Mouse (Mus musculus): Measurements from ENCODE around the gene Scgb2b18. TPM values are rescaled to one million over a fixed set of nuclear protein-coding genes. Genes with fewer than 3 reads are reported as not detected.

Gene Scgb2b18
- polyA plus RNA-seq (2012; ENCODE audit: low replicate concordance) = not detected in 2 replicates

GRCm38 (mm10) chr7:33173764-33174163 lies at the start of gene Scgb2b18:
TSS of gene Scgb2b18 (minus strand) at chr7:33173864.

GRCm38 (mm10) chr7:33185268-33185667 lies 11.6 kb upstream of the Scgb2b18 start, which contains the start of gene Scgb1b18:
TSS of gene Scgb1b18 (plus strand) at chr7:33185568.

Other genes with a start within 250 kb of the Scgb2b18 start
- not detected in 2 replicates for gene Scgb2b17, start 117.3 kb downstream of the Scgb2b18 start, polyA plus RNA-seq (2012; ENCODE audit: low replicate concordance)
- not detected in 2 replicates for gene Scgb1b17, start 110.4 kb downstream of the Scgb2b18 start, polyA plus RNA-seq (2012; ENCODE audit: low replicate concordance)
- gene Scgb1b18, start 11.7 kb upstream of the Scgb2b18 start, polyA plus RNA-seq (2012; ENCODE audit: low replicate concordance) = not detected in 2 replicates
- not detected in 2 replicates for gene Scgb2b19, start 106.5 kb upstream of the Scgb2b18 start, polyA plus RNA-seq (2012; ENCODE audit: low replicate concordance)
- gene Scgb1b19, start 113.4 kb upstream of the Scgb2b18 start, polyA plus RNA-seq (2012; ENCODE audit: low replicate concordance) = not detected in 2 replicates
- gene Scgb2b20, start 192.5 kb upstream of the Scgb2b18 start, polyA plus RNA-seq (2012; ENCODE audit: low replicate concordance) = not detected in 2 replicates
- not detected in 2 replicates for gene Scgb1b20, start 199.4 kb upstream of the Scgb2b18 start, polyA plus RNA-seq (2012; ENCODE audit: low replicate concordance)

Measured in leukemia stem cell, adult 10-12 weeks (primary cell).